Mouse (Mus musculus): ENCODE results near the gene Gpr68. TPM values are rescaled to one million over a fixed set of nuclear protein-coding genes. Genes with fewer than 3 reads are reported as not detected.

Gene Gpr68
- total and polyA plus RNA-seq, 3 experiments: 0.04 TPM; not detected in 2

- Histone ChIP-seq H3K4me1 (ENCODE audit: control insufficient read depth in 1 of 2, insufficient read depth in 2 of 2, low read length in 2 of 2) (no peaks in the 10 kb centered on the region), H3K27me3 (ENCODE audit: control insufficient read depth in 1 of 2, insufficient read depth in 2 of 2, low read length in 2 of 2) (peaks cover 4 to 7% of the 10 kb centered on the region in 2 experiments; a peak in 3 of 4 replicates), H3K4me3 (ENCODE audit: control insufficient read depth in 1 of 2, insufficient read depth in 1 of 2, low read depth in 2 of 2, low read length in 2 of 2) (no peak overlapping the region), H3K27ac (ENCODE audit: control insufficient read depth, low read depth, low read length) (no peak overlapping the region), H3K79me2 (ENCODE audit: control insufficient read depth, insufficient read depth, low read length, poor library complexity) (no peaks in the 10 kb centered on the region), H3K9me3 (replicated peaks; ENCODE audit: insufficient read depth, low read length) (no peaks in the 10 kb centered on the region), H3K9ac (ENCODE audit: control insufficient read depth, low read depth, low read length, poor library complexity, severe bottlenecking) (no peak overlapping the region), H3K36me3 (ENCODE audit: control insufficient read depth in 1 of 2, insufficient read depth in 2 of 2, low read length in 2 of 2) (peaks cover 0 to 3% of the 10 kb centered on the region in 2 experiments; a peak in 1 of 4 replicates)
- peak; percentile 9 for DNase-seq (ENCODE audit: low read depth, low spot score)
- TF ChIP-seq JUND (IDR thresholded peaks at IDR 0.05; ENCODE audit: low read depth, low read length): no peak
- TF ChIP-seq ZNF384 (IDR thresholded peaks at IDR 0.05; ENCODE audit: low read depth, low read length): 0 out of 2 replicates have a peak, but pooled peaks have one; percentile 7
These were observed 17.4 kb downstream of the Gpr68 start for GRCm38 (mm10) chr12:100890548-100890947.

GRCm38 (mm10) chr12:100887801-100888258 lies 20.2 kb downstream of the Gpr68 start:
- peaks cover 0 to 3% of the 10 kb centered on the region in 2 experiments; a peak in 1 of 4 replicates for H3K36me3 ChIP-seq (ENCODE audit: control insufficient read depth in 1 of 2, insufficient read depth in 2 of 2, low read length in 2 of 2)

DNA sequence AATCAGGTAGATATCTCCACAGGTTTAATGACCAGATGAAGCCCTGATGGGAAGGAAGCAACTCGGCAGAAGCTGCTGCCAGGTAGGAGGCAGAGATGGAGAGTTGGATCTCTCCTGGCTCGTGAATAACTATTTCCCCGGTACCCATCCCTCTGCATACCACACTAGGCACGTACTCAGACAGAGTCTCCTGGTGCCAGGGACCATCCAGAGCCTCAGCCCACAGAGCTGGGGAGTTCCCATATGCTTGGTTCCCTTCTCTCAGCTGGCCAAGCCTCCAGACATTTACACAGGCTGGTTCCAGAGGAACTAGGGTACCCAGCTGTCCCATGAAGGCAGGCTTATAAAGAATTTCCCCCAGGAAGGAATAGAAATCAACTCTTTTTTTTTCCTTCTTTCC lies 21.1 kb downstream of the Gpr68 start:
- no peak for DNase-seq (ENCODE audit: low read depth, low spot score)
- Histone ChIP-seq H3K27ac (ENCODE audit: control insufficient read depth, low read depth, low read length) (no peak overlapping the region), H3K9me3 (replicated peaks; ENCODE audit: insufficient read depth, low read length) (no peaks in the 10 kb centered on the region), H3K79me2 (ENCODE audit: control insufficient read depth, insufficient read depth, low read length, poor library complexity) (no peaks in the 10 kb centered on the region), H3K27me3 (ENCODE audit: control insufficient read depth in 1 of 2, insufficient read depth in 2 of 2, low read length in 2 of 2) (peaks cover 4 to 7% of the 10 kb centered on the region in 2 experiments; a peak in 3 of 4 replicates), H3K9ac (ENCODE audit: control insufficient read depth, low read depth, low read length, poor library complexity, severe bottlenecking) (no peak overlapping the region), H3K36me3 (ENCODE audit: control insufficient read depth in 1 of 2, insufficient read depth in 2 of 2, low read length in 2 of 2) (peaks cover 0 to 3% of the 10 kb centered on the region in 2 experiments; a peak in 1 of 4 replicates), H3K4me1 (ENCODE audit: control insufficient read depth in 1 of 2, insufficient read depth in 2 of 2, low read length in 2 of 2) (no peaks in the 10 kb centered on the region), H3K4me3 (ENCODE audit: control insufficient read depth in 1 of 2, insufficient read depth in 1 of 2, low read depth in 2 of 2, low read length in 2 of 2) (no peak overlapping the region)
- no peak for TF ChIP-seq MYC (IDR thresholded peaks at IDR 0.05; ENCODE audit: low read depth, low read length)
- no peak for TF ChIP-seq SMC3 (IDR thresholded peaks at IDR 0.05; ENCODE audit: low read depth, low read length)
- TF ChIP-seq GATA1 (IDR thresholded peaks at IDR 0.05; ENCODE audit: low read depth, low read length): no peak
- no peak for TF ChIP-seq ELF1 (IDR thresholded peaks at IDR 0.05; ENCODE audit: low read depth, low read length)
- TF ChIP-seq MAX (IDR thresholded peaks at IDR 0.05; ENCODE audit: low read length): no peak
- no peak for TF ChIP-seq GABPA (IDR thresholded peaks at IDR 0.05; ENCODE audit: low read depth, low read length)
- TF ChIP-seq TCF12 (IDR thresholded peaks at IDR 0.05; ENCODE audit: low read depth, low read length): no peak
- no peak for TF ChIP-seq UBTF (IDR thresholded peaks at IDR 0.05; ENCODE audit: borderline replicate concordance, insufficient read depth, low read depth, low read length)
- TF ChIP-seq SIN3A (IDR thresholded peaks at IDR 0.05; ENCODE audit: low read length): no peak

More at GRCm38 (mm10) chr12:100887801-100888258, 20.2 kb downstream of the Gpr68 start:
- no peak overlapping the region for H3K27ac ChIP-seq (ENCODE audit: control insufficient read depth, low read depth, low read length)
- TF ChIP-seq RCOR1 (IDR thresholded peaks at IDR 0.05; ENCODE audit: low read depth, low read length) (no peak), RAD21 (IDR thresholded peaks at IDR 0.05; ENCODE audit: low read depth, low read length) (no peak)
- H3K79me2 ChIP-seq (ENCODE audit: control insufficient read depth, insufficient read depth, low read length, poor library complexity): no peaks in the 10 kb centered on the region
- no peak overlapping the region for H3K4me3 ChIP-seq (ENCODE audit: control insufficient read depth in 1 of 2, insufficient read depth in 1 of 2, low read depth in 2 of 2, low read length in 2 of 2)
- H3K9ac ChIP-seq (ENCODE audit: control insufficient read depth, low read depth, low read length, poor library complexity, severe bottlenecking): no peak overlapping the region
- H3K9me3 ChIP-seq (replicated peaks; ENCODE audit: insufficient read depth, low read length): no peaks in the 10 kb centered on the region
- no peak for DNase-seq (ENCODE audit: low read depth, low spot score)
- peaks cover 4 to 7% of the 10 kb centered on the region in 2 experiments; a peak in 3 of 4 replicates for H3K27me3 ChIP-seq (ENCODE audit: control insufficient read depth in 1 of 2, insufficient read depth in 2 of 2, low read length in 2 of 2)
- H3K4me1 ChIP-seq (ENCODE audit: control insufficient read depth in 1 of 2, insufficient read depth in 2 of 2, low read length in 2 of 2): no peaks in the 10 kb centered on the region

Data from MEL (cell line).